In genomic region chr5:140352352-140352751, GRCm38 (mm10) we compare ENCODE assay signal across 18 mouse cellular contexts.
"Had no signal": no experiment of that assay in that cellular context is flagged by ENCODE, and none has a peak within 500 bp of the region (broad histone marks: within the 10 kb centered on the region; RNA-seq: fewer than 3 reads in every experiment).

No protein-coding gene starts in this region.

- H3K9ac ChIP-seq: lung, embryonic 14.5 days; midbrain, embryonic 13.5 days; neural tube, embryonic 13.5 days; neural tube, embryonic 15.5 days had no signal

- H3K4me2 ChIP-seq: lung, embryonic 14.5 days; midbrain, embryonic 13.5 days; neural tube, embryonic 13.5 days; neural tube, embryonic 15.5 days had no signal

- ATAC-seq: midbrain, embryonic 13.5 days; midbrain, embryonic 16.5 days had no signal

- H3K27me3 ChIP-seq: midbrain, embryonic 13.5 days; neural tube, embryonic 13.5 days; neural tube, embryonic 15.5 days had no signal

- H3K4me3 ChIP-seq: midbrain, embryonic 10.5 days; midbrain, embryonic 13.5 days; myocyte; neural tube, embryonic 13.5 days; neural tube, embryonic 15.5 days had no signal

- H3K4me1 ChIP-seq: midbrain, embryonic 10.5 days; midbrain, embryonic 13.5 days; neural tube, embryonic 13.5 days; neural tube, embryonic 15.5 days had no signal

- H3K27ac ChIP-seq: midbrain, embryonic 10.5 days; midbrain, embryonic 13.5 days; neural tube, embryonic 13.5 days; neural tube, embryonic 15.5 days had no signal

- H3K9me3 ChIP-seq: midbrain, embryonic 10.5 days; midbrain, embryonic 13.5 days; neural tube, embryonic 13.5 days; neural tube, embryonic 15.5 days had no signal

- DNase-seq: lung, adult 18-20 months; lung, embryonic 14.5 days; lung, postnatal 10 days; lung, postnatal 4 days; retina, postnatal 1 day; right cerebral cortex, adult 18-20 months; right cerebral cortex, postnatal 25 days; right cerebral cortex, postnatal 4 days; spleen, adult 18-20 months; thymus, adult 18-20 months; thymus, postnatal 14 days; thymus, postnatal 36 days had no signal
